Mouse (Mus musculus) c-Kit-negative CD71-positive TER-119-positive erythroid progenitor cells, embryonic 14.5 days (primary cell): ENCODE results near the gene Gm45713.
"Not testable (repeated sequence)": the region's sequence is repeated elsewhere in the genome, so short reads cannot be mapped to it uniquely, and the experiment has no call there.

Experiments used
- DNase-seq: peaks from one replicate; pipeline ENCODE4 v3.0.0-alpha.2; 2013; ENCODE audit warnings: low read depth, low spot score

The Gm45713 gene

GRCm38 (mm10) chr7:45124224-45125143 is 11.5 kb downstream of the Gm45713 start, which contains the start of gene Rps11:
Gene Rps11 (minus strand): TSS chr7:45124439.
- DNase-seq, result peak; percentile 99

GRCm38 (mm10) chr7:45123186-45123570 is 12.9 kb downstream of the Gm45713 start:
- DNase-seq, result no peak

- no peak for DNase-seq
Observed at GRCm38 (mm10) chr7:45122561-45123185, 13.4 kb downstream of the Gm45713 start.

- DNase-seq, result no peak
Observed at GRCm38 (mm10) chr7:45121966-45122365, 14.1 kb downstream of the Gm45713 start.

GRCm38 (mm10) chr7:45121404-45121803 is 14.6 kb downstream of the Gm45713 start:
- no peak for DNase-seq

GRCm38 (mm10) chr7:45119780-45120709 is 16.0 kb downstream of the Gm45713 start:
- DNase-seq, result no peak

- no peak for DNase-seq
Observed at GRCm38 (mm10) chr7:45118336-45118735, 17.7 kb downstream of the Gm45713 start.

- no peak for DNase-seq
Observed at GRCm38 (mm10) chr7:45117566-45117965, 18.5 kb downstream of the Gm45713 start.

GRCm38 (mm10) chr7:45113476-45113875 is 22.6 kb downstream of the Gm45713 start:
- no peak for DNase-seq

- DNase-seq, result no peak
Observed at GRCm38 (mm10) chr7:45112529-45112928, 23.5 kb downstream of the Gm45713 start.

- no peak for DNase-seq
Observed at GRCm38 (mm10) chr7:45111940-45112339, 24.1 kb downstream of the Gm45713 start.

- not testable (repeated sequence) for DNase-seq
Observed at GRCm38 (mm10) chr7:45110089-45110488, 25.9 kb downstream of the Gm45713 start.

- no peak for DNase-seq
Observed at GRCm38 (mm10) chr7:45107052-45107645, 28.9 kb downstream of the Gm45713 start.

- no peak for DNase-seq
Observed at GRCm38 (mm10) chr7:45106441-45106840, 29.6 kb downstream of the Gm45713 start.

GRCm38 (mm10) chr7:45105491-45105890 is 30.5 kb downstream of the Gm45713 start:
- DNase-seq, result no peak

GRCm38 (mm10) chr7:45104941-45105340 is 31.1 kb downstream of the Gm45713 start:
- no peak for DNase-seq

GRCm38 (mm10) chr7:45103652-45104180 is 32.3 kb downstream of the Gm45713 start, which contains the start of gene Fcgrt:
Gene Fcgrt (minus strand): TSS chr7:45103851.
- no peak for DNase-seq

GRCm38 (mm10) chr7:45102940-45103585 is 33.0 kb downstream of the Gm45713 start:
- no peak for DNase-seq

- no peak for DNase-seq
Observed at GRCm38 (mm10) chr7:45102441-45102840, 33.6 kb downstream of the Gm45713 start.

- no peak for DNase-seq
Observed at GRCm38 (mm10) chr7:45100046-45100445, 36.0 kb downstream of the Gm45713 start.
